Mouse (Mus musculus) neural tube, embryonic 11.5 days (tissue): Measurements from ENCODE around the gene 1700001C19Rik. TPM values are rescaled to one million over a fixed set of nuclear protein-coding genes. Genes with fewer than 3 reads are reported as not detected.

Experiments used
- ATAC-seq: fragments of 200-750 bp; cut with Nextera tagmentation; 2 replicates; pipeline ENCODE4 v1.8.0; 2017; ENCODE audit warnings: moderate number of reproducible peaks, mild to moderate bottlenecking, moderate TSS enrichment, moderate library complexity; ENCODE audit not compliant: insufficient read depth, low FRiP score, low TSS enrichment
- DNase-seq: peaks from one replicate; pipeline ENCODE4 v3.0.0-alpha.2; 2015; ENCODE audit warnings: low spot score
- H3K27ac ChIP-seq: fragments of 300-500 bp; sonication (generic); 2 replicates; pipeline ENCODE4 v1.5.1; 2014; ENCODE audit warnings: low read depth, mild to moderate bottlenecking, low read length
- H3K27me3 ChIP-seq: fragments of 300-500 bp; sonication (generic); 2 replicates; pipeline ENCODE4 v1.6.1; 2014; ENCODE audit warnings: mild to moderate bottlenecking, low read length, mixed read lengths; ENCODE audit not compliant: control insufficient read depth, insufficient read depth
- H3K36me3 ChIP-seq: fragments of 300-500 bp; sonication (generic); 2 replicates; pipeline ENCODE4 v1.6.1; 2014; ENCODE audit warnings: mild to moderate bottlenecking, low read length, moderate library complexity, mixed read lengths; ENCODE audit not compliant: control insufficient read depth, insufficient read depth
- H3K4me1 ChIP-seq: fragments of 300-500 bp; sonication (generic); 2 replicates; pipeline ENCODE4 v1.6.1; 2014; ENCODE audit warnings: low read length, mixed read lengths; ENCODE audit not compliant: control insufficient read depth, insufficient read depth
- H3K4me2 ChIP-seq: fragments of 300-500 bp; sonication (generic); 2 replicates; pipeline ENCODE4 v1.6.1; 2014; ENCODE audit warnings: low read depth, mild to moderate bottlenecking, moderate library complexity
- H3K4me3 ChIP-seq: fragments of 300-500 bp; sonication (generic); 2 replicates; pipeline ENCODE4 v1.5.1; 2014; ENCODE audit warnings: low read depth, low read length
- H3K9ac ChIP-seq: fragments of 300-500 bp; sonication (generic); 2 replicates; pipeline ENCODE4 v1.6.1; 2014; ENCODE audit warnings: mild to moderate bottlenecking, low read length
- H3K9me3 ChIP-seq: fragments of 300-500 bp; sonication (generic); 2 replicates; pipeline ENCODE4 v1.6.1; 2016; ENCODE audit warnings: low read length; ENCODE audit not compliant: control insufficient read depth
- WGBS: fragments of 180-500 bp; shearing (Covaris S2); extraction: QIAGEN DNeasy Blood & Tissue Kit; methylation state at CpG from one replicate; pipeline ENCODE4 v1.1.7; 2014; 5-methylcytosine and 5-hydroxymethylcytosine counted together
- polyA plus RNA-seq: library from polyadenylated mRNA; unstranded; fragments of >200 nt; fragmentation: Nextera tagmentation; extraction: Ambion mirVana; gene quantifications from 2 replicates; pipeline ENCODE4 v1.2.1, GENCODE M21; 2014

1700001C19Rik gene
- polyA plus RNA-seq, 1 experiment from 2014 or later, result 0.37 TPM

DNA sequence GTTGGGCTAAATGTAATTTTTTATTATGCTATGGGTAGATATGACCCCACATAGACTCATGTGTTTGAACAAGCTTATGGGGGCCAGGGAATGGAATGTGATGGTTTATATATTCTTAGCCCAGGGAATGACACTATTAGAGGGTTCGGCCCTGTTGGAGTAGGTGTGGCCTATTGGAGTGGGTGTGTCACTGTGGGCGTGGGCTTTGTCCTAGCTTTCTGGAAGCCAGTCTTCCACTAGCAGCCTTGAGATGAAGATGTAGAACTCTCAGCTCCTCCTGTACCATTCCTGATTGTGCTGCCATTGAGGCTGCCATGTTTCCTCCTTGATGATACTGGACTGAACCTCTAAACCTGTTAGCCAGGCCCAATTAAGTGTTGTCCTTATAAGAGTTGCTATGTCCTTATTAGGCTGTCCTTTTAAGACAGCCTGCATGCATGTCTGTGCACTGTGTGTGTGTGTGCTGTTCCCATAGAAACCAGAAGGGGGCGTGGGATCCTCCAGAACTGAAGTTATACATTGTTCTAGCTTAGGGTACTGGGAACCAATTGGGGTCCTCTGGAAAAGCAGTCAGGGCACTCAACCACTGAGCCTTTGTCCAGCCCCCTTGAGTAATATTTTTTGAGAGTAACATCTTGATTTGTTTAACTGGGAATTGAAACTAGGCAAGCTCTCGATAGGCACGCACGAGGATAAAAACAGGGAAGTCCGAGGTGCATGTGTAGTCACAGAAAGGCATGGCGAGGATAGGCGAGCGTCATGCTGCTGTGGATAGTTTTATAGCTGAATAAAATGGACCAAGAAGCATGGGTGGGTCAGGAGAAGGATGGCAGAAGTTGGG is 29.2 kb downstream of the 1700001C19Rik start:
- no peak overlapping the region for H3K9ac ChIP-seq
- no peak overlapping the region for H3K4me2 ChIP-seq
- H3K27ac ChIP-seq, result no peak overlapping the region
- H3K27me3 ChIP-seq, result peaks cover 15% of the 10 kb centered on the region
- no peak overlapping the region for H3K4me3 ChIP-seq
- WGBS, result 64% methylated on average over 10 of the region's 10 CpGs
- no peak for DNase-seq
- no peaks in the 10 kb centered on the region for H3K9me3 ChIP-seq
- no peaks in the 10 kb centered on the region for H3K36me3 ChIP-seq
- no peak for ATAC-seq
- no peaks in the 10 kb centered on the region for H3K4me1 ChIP-seq

DNA sequence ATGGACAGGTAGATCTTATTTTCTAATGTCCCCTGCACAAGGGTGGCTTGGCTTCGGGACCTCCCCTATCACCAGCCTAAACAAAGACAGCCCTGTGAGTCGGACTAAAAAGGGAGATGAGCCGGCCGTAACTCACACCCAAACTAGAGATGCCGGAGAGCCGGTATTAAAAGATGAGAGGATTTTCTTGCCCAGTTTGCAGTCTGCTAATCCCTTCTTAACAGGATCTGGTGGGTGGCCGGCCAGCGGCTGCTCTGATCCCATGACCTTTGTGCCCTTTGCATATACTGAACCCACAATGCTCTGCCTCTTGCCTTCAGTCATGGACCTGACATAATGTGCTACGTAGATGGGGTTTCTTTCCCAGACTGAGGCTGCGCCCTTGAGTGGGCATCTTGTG is 36.7 kb downstream of the 1700001C19Rik start, which contains the start of gene Guca1a:
Gene Guca1a, minus strand, starts transcription at position 134 of the 400 bp plus-strand sequence.
- Histone ChIP-seq H3K4me2 (no peak within 1 kb of the TSS), H3K4me3 (no peak within 1 kb of the TSS), H3K4me1 (no peaks in the 10 kb centered on the region), H3K27ac (no peak within 1 kb of the TSS), H3K9ac (no peak within 1 kb of the TSS), H3K9me3 (no peaks in the 10 kb centered on the region), H3K36me3 (no peaks in the 10 kb centered on the region), H3K27me3 (peaks cover 4% of the 10 kb centered on the region; the same call in 1 of the 2 replicates)
- DNase-seq, result no peak
- 75% methylated on average over 10 of the region's 10 CpGs for WGBS
- no peak for ATAC-seq

GRCm38 (mm10) chr17:47399091-47399490 is 38.1 kb downstream of the 1700001C19Rik start:
- H3K27me3 ChIP-seq, result peaks cover 13% of the 10 kb centered on the region
- DNase-seq (no peak), ATAC-seq (no peak)
- H3K4me2 ChIP-seq, result no peak overlapping the region
- no peak overlapping the region for H3K4me3 ChIP-seq
- H3K36me3 ChIP-seq, result no peaks in the 10 kb centered on the region
- no peak overlapping the region for H3K9ac ChIP-seq
- H3K9me3 ChIP-seq, result no peaks in the 10 kb centered on the region
- H3K4me1 ChIP-seq, result no peaks in the 10 kb centered on the region
- H3K27ac ChIP-seq, result no peak overlapping the region
- 89% methylated on average over 8 of the region's 8 CpGs for WGBS

GRCm38 (mm10) chr17:47395376-47395913 is 41.7 kb downstream of the 1700001C19Rik start:
- Histone ChIP-seq H3K4me1 (no peaks in the 10 kb centered on the region), H3K9ac (no peak overlapping the region), H3K4me2 (peak overlapping the region; percentile 32), H3K36me3 (no peaks in the 10 kb centered on the region), H3K27ac (no peak overlapping the region), H3K4me3 (peak overlapping the region; percentile 1; the same call in 1 of the 2 replicates), H3K9me3 (no peaks in the 10 kb centered on the region), H3K27me3 (peaks cover 13% of the 10 kb centered on the region)
- ATAC-seq, result no peak
- peak; percentile 60 for DNase-seq
- WGBS, result 4% methylated on average over 20 of the region's 20 CpGs

- ATAC-seq, result no peak
- no peak overlapping the region for H3K27ac ChIP-seq
- H3K4me1 ChIP-seq, result no peaks in the 10 kb centered on the region
- peaks cover 13% of the 10 kb centered on the region for H3K27me3 ChIP-seq
- no peaks in the 10 kb centered on the region for H3K36me3 ChIP-seq
- H3K4me2 ChIP-seq, result peak overlapping the region; percentile 32; the same call in 1 of the 2 replicates
- no peak overlapping the region for H3K9ac ChIP-seq
- 26% methylated on average over 24 of the region's 24 CpGs for WGBS
- peak overlapping the region; percentile 10; the same call in 1 of the 2 replicates for H3K4me3 ChIP-seq
- no peaks in the 10 kb centered on the region for H3K9me3 ChIP-seq
- no peak for DNase-seq
Observed at GRCm38 (mm10) chr17:47394223-47394869, 42.8 kb downstream of the 1700001C19Rik start.

DNA sequence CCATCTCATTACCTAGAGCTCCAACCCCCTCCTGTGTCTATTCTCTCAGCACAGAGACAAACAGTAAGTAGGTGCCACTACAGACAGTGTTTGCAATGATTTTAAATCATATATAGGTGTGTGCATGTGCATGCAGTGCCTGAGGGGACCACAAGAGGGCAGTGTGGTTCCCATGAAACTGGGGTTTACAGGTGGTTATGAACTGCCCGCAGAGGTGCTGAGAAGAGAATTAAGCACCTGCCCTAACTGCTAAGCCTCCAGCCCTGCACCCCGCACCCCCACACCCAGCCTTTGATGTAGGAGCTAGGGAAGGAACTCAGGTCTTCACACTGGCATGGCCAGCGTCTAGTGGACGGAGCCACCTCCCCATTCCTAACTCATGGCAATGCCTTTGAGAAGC is 50.5 kb downstream of the 1700001C19Rik start:
- Histone ChIP-seq H3K4me3 (no peak overlapping the region), H3K36me3 (no peaks in the 10 kb centered on the region), H3K27me3 (no peaks in the 10 kb centered on the region), H3K9ac (no peak overlapping the region), H3K4me2 (no peak overlapping the region), H3K27ac (no peak overlapping the region), H3K4me1 (no peaks in the 10 kb centered on the region), H3K9me3 (no peaks in the 10 kb centered on the region)
- ATAC-seq (no peak), DNase-seq (no peak)
- WGBS, result 59% methylated on average over 4 of the region's 4 CpGs

GRCm38 (mm10) chr17:47385145-47385544 is 52.0 kb downstream of the 1700001C19Rik start, which contains the start of gene Guca1b:
Guca1b (plus strand) TSS chr17:47385393.
- ATAC-seq (no peak), DNase-seq (no peak)
- H3K4me3 ChIP-seq, result no peak within 1 kb of the TSS
- 36% methylated on average over 10 of the region's 10 CpGs for WGBS
- no peak within 1 kb of the TSS for H3K9ac ChIP-seq
- H3K4me2 ChIP-seq, result no peak within 1 kb of the TSS
- no peaks in the 10 kb centered on the region; the same call in 1 of the 2 replicates for H3K36me3 ChIP-seq
- H3K27ac ChIP-seq, result no peak within 1 kb of the TSS
- H3K9me3 ChIP-seq, result no peaks in the 10 kb centered on the region
- no peaks in the 10 kb centered on the region for H3K4me1 ChIP-seq
- H3K27me3 ChIP-seq, result no peaks in the 10 kb centered on the region

DNA sequence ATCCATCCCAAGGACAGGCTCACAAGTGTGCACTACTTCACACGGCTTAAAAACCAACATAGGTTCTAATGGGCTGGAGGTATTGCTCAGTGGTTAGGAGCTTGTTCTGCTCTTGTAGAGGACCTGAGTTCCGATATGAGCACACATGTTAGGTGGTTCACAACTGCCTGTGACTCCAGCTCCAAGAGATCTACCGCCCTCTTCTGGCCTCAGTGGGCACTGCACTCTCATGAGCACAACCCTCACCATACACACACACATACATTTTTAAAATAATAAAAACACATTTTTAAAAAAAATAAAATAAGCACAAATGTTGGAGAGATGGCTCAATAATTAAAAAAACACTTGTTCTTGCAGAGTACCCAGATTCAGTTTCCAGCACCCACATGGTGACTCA is 53.1 kb downstream of the 1700001C19Rik start:
- 89% methylated on average over 3 of the region's 3 CpGs for WGBS
- H3K4me2 ChIP-seq, result no peak overlapping the region
- no peaks in the 10 kb centered on the region for H3K4me1 ChIP-seq

More for the DNA sequence above, 53.1 kb downstream of the 1700001C19Rik start:
- ATAC-seq, result no peak
- no peaks in the 10 kb centered on the region for H3K9me3 ChIP-seq
- H3K4me3 ChIP-seq, result no peak overlapping the region
- no peak overlapping the region for H3K9ac ChIP-seq
- no peak overlapping the region for H3K27ac ChIP-seq
- no peaks in the 10 kb centered on the region; the same call in 1 of the 2 replicates for H3K36me3 ChIP-seq
- DNase-seq, result no peak
- H3K27me3 ChIP-seq, result no peaks in the 10 kb centered on the region
